Mouse (Mus musculus): ENCODE measurements around the gene Ehbp1l1. TPM values are rescaled to one million over a fixed set of nuclear protein-coding genes. Genes with fewer than 3 reads are reported as not detected.
A peak's percentile ranks its signal among the peaks of the same experiment; 100 is the strongest.
"Not testable (repeated sequence)": the region's sequence is repeated elsewhere in the genome, so short reads cannot be mapped to it uniquely, and the experiment has no call there.

Ehbp1l1 gene
- total RNA-seq, 2 experiments from 2014 or later, result 134 to 144 TPM

- no peak for DNase-seq
These were observed 16.0 kb downstream of the Ehbp1l1 start for GRCm38 (mm10) chr19:5710068-5710467.

- peak in 1 of 2 experiments; percentile 39 for DNase-seq
These were observed 21.1 kb downstream of the Ehbp1l1 start for GRCm38 (mm10) chr19:5704801-5705571.

- DNase-seq, result no peak
These were observed 21.8 kb downstream of the Ehbp1l1 start, which contains the start of gene Kcnk7 for GRCm38 (mm10) chr19:5704163-5704800. Gene Kcnk7 (plus strand): TSS chr19:5704367.

- DNase-seq, result no peak
These were observed 30.2 kb downstream of the Ehbp1l1 start for GRCm38 (mm10) chr19:5695849-5696462.

GRCm38 (mm10) chr19:5693801-5694200 lies 32.3 kb downstream of the Ehbp1l1 start:
- no peak for DNase-seq

GRCm38 (mm10) chr19:5692913-5693396 lies 33.2 kb downstream of the Ehbp1l1 start:
- DNase-seq, result peak in 1 of 2 experiments; percentile 34

GRCm38 (mm10) chr19:5692086-5692912 lies 33.8 kb downstream of the Ehbp1l1 start:
- peak; percentile 72 to 93 for DNase-seq

- DNase-seq, result no peak
These were observed 34.5 kb downstream of the Ehbp1l1 start for GRCm38 (mm10) chr19:5691601-5692000.

GRCm38 (mm10) chr19:5690343-5690735 lies 35.8 kb downstream of the Ehbp1l1 start:
- DNase-seq, result no peak

GRCm38 (mm10) chr19:5689565-5690342 lies 36.4 kb downstream of the Ehbp1l1 start:
- peak; percentile 91 to 96 for DNase-seq

- no peak for DNase-seq
These were observed 37.1 kb downstream of the Ehbp1l1 start for GRCm38 (mm10) chr19:5689088-5689428.

GRCm38 (mm10) chr19:5688200-5689087 lies 37.7 kb downstream of the Ehbp1l1 start, which contains the start of the genes Map3k11 and Pcnx3:
Gene Map3k11 (plus strand): TSS chr19:5688742.
Gene Pcnx3 (minus strand): TSS chr19:5688908.
- peak; percentile 96 to 99 for DNase-seq

- no peak for DNase-seq
These were observed 38.4 kb downstream of the Ehbp1l1 start for GRCm38 (mm10) chr19:5687738-5688137.

- DNase-seq, result not testable (repeated sequence)
These were observed 39.2 kb downstream of the Ehbp1l1 start for GRCm38 (mm10) chr19:5686954-5687353.

GRCm38 (mm10) chr19:5686437-5686836 lies 39.7 kb downstream of the Ehbp1l1 start:
- DNase-seq, result no peak

GRCm38 (mm10) chr19:5685861-5686260 lies 40.3 kb downstream of the Ehbp1l1 start:
- DNase-seq, result no peak

GRCm38 (mm10) chr19:5685431-5685830 lies 40.7 kb downstream of the Ehbp1l1 start:
- no peak for DNase-seq

GRCm38 (mm10) chr19:5684985-5685384 lies 41.1 kb downstream of the Ehbp1l1 start:
- no peak for DNase-seq

- DNase-seq, result no peak
These were observed 41.9 kb downstream of the Ehbp1l1 start for GRCm38 (mm10) chr19:5684236-5684635.

GRCm38 (mm10) chr19:5680432-5680831 lies 45.7 kb downstream of the Ehbp1l1 start:
- DNase-seq, result no peak
